Mouse (Mus musculus): Measurements from ENCODE around the gene Nek2. TPM values are rescaled to one million over a fixed set of nuclear protein-coding genes. Genes with fewer than 3 reads are reported as not detected.
A peak's percentile ranks its signal among the peaks of the same experiment; 100 is the strongest.

The Nek2 gene
- polyA plus RNA-seq, 1 experiment from 2014 or later = 25.4 TPM

- H3K27me3 ChIP-seq = no peaks in the 10 kb centered on the region
- no peaks in the 10 kb centered on the region for H3K4me1 ChIP-seq
- H3K9ac ChIP-seq = no peak overlapping the region
- ATAC-seq (ENCODE audit: insufficient number of reproducible peaks, low FRiP score, low TSS enrichment, low read depth) = no peak
- no peak overlapping the region for H3K27ac ChIP-seq
- H3K9me3 ChIP-seq = no peaks in the 10 kb centered on the region
- WGBS = 74% methylated on average over 4 of the region's 4 CpGs
- no peak overlapping the region for H3K4me3 ChIP-seq
- H3K4me2 ChIP-seq = no peak overlapping the region
- H3K36me3 ChIP-seq = no peaks in the 10 kb centered on the region
Measured at GRCm38 (mm10) chr1:191863833-191864550, 42.7 kb downstream of the Nek2 start.

DNA sequence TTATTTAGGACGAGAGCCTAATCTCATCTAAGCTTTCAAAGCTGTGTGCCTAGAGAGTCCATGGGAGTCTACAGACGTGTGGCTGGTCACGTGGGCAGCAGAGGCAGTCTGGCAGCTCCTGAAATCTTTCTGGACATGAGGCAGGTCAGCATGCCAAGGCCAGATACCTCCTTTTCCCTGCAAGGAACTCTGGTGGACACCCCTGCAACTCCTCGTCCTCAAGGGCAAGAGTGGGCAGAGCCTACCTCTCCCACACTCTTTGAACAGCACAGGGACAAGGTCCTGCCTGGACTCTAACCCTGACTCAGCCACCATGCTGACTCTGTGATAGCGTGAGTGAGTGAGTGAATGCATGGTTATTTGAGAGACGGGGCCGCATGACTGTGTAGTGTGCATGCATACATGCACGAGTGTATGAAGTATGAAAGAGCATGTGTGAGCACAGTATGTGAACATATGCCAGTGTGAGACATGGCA lies 43.3 kb downstream of the Nek2 start:
- no peaks in the 10 kb centered on the region for H3K27me3 ChIP-seq
- H3K27ac ChIP-seq = no peak overlapping the region
- no peak overlapping the region for H3K9ac ChIP-seq
- 74% methylated on average over 8 of the region's 8 CpGs for WGBS
- ATAC-seq (ENCODE audit: insufficient number of reproducible peaks, low FRiP score, low TSS enrichment, low read depth) = 0 out of 2 replicates have a peak, but pooled peaks have one; percentile 46
- H3K4me1 ChIP-seq = no peaks in the 10 kb centered on the region
- H3K4me2 ChIP-seq = no peak overlapping the region
- H3K4me3 ChIP-seq = no peak overlapping the region
- no peaks in the 10 kb centered on the region for H3K9me3 ChIP-seq
- no peaks in the 10 kb centered on the region for H3K36me3 ChIP-seq

- H3K4me2 ChIP-seq = no peak overlapping the region
- 73% methylated on average over 6 of the region's 6 CpGs for WGBS
Measured at GRCm38 (mm10) chr1:191872076-191872710, 50.9 kb downstream of the Nek2 start.

DNA sequence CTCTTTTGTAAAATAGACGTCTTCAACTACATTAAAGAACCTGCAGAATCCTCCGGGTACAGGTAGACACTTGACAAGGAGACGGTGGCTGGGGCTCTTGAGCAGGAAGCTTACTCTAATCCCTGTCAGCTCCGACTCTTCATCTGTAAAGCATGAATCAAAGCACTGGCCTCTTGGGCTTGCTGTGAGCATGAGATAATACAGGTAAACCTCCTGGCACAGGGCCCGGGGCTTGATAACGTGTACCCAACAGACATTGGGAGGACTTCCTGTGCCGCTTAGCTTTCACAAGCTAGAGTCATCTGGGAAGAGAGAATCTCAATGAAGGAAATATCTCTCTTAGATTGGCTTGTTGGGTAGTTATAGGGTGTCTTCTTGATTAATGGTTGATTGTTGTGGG lies 53.8 kb downstream of the Nek2 start:
- Histone ChIP-seq H3K4me1 (peaks cover 11% of the 10 kb centered on the region; the same call in 1 of the 2 replicates), H3K27ac (no peak overlapping the region), H3K27me3 (no peaks in the 10 kb centered on the region), H3K36me3 (no peaks in the 10 kb centered on the region), H3K9ac (no peak overlapping the region), H3K4me3 (no peak overlapping the region), H3K9me3 (no peaks in the 10 kb centered on the region), H3K4me2 (no peak overlapping the region)
- no peak for ATAC-seq (ENCODE audit: insufficient number of reproducible peaks, low FRiP score, low TSS enrichment, low read depth)
- 87% methylated on average over 7 of the region's 7 CpGs for WGBS

More at GRCm38 (mm10) chr1:191872076-191872710, 50.9 kb downstream of the Nek2 start:
- Histone ChIP-seq H3K9ac (no peak overlapping the region), H3K4me3 (no peak overlapping the region), H3K27ac (no peak overlapping the region), H3K9me3 (no peaks in the 10 kb centered on the region), H3K4me1 (no peaks in the 10 kb centered on the region), H3K27me3 (no peaks in the 10 kb centered on the region), H3K36me3 (no peaks in the 10 kb centered on the region)
- no peak for ATAC-seq (ENCODE audit: insufficient number of reproducible peaks, low FRiP score, low TSS enrichment, low read depth)

GRCm38 (mm10) chr1:191875683-191876305 lies 54.5 kb downstream of the Nek2 start:
- H3K4me3 ChIP-seq = no peak overlapping the region
- ATAC-seq (ENCODE audit: insufficient number of reproducible peaks, low FRiP score, low TSS enrichment, low read depth) = no peak
- H3K4me2 ChIP-seq = no peak overlapping the region
- 76% methylated on average over 9 of the region's 9 CpGs for WGBS
- H3K36me3 ChIP-seq = no peaks in the 10 kb centered on the region
- H3K9ac ChIP-seq = no peak overlapping the region
- no peaks in the 10 kb centered on the region for H3K27me3 ChIP-seq
- H3K9me3 ChIP-seq = no peaks in the 10 kb centered on the region
- no peak overlapping the region for H3K27ac ChIP-seq
- peaks cover 11% of the 10 kb centered on the region; the same call in 1 of the 2 replicates for H3K4me1 ChIP-seq

DNA sequence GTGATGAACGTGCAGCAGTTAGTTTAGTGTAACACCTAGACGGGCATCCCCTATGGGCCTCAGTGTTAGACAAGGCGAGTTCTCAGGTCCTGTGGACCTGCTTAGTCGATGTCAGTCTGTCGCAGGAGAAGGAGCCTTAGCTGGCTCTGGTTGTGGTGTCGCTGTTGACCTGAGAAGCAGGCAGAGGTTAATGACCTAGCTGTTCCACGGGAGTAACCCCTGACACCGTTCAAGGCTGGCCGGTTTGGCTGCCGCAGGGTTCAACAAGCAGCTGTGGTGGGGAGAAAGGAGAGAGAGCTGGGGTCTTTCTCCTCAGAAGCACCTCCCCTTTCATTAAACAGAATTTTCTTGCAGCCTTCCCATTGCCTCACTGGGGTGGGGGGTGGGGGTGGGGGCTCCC lies 56.4 kb downstream of the Nek2 start:
- peaks cover 11% of the 10 kb centered on the region; the same call in 1 of the 2 replicates for H3K4me1 ChIP-seq

GRCm38 (mm10) chr1:191878518-191878921 lies 57.3 kb downstream of the Nek2 start:
- Histone ChIP-seq H3K9ac (no peak overlapping the region), H3K27ac (no peak overlapping the region), H3K27me3 (no peaks in the 10 kb centered on the region), H3K4me2 (no peak overlapping the region), H3K4me3 (no peak overlapping the region), H3K9me3 (no peaks in the 10 kb centered on the region), H3K4me1 (peaks cover 11% of the 10 kb centered on the region; the same call in 1 of the 2 replicates), H3K36me3 (no peaks in the 10 kb centered on the region)
- ATAC-seq (ENCODE audit: insufficient number of reproducible peaks, low FRiP score, low TSS enrichment, low read depth) = no peak
- 49% methylated on average over 4 of the region's 4 CpGs for whole genome bisulfite sequencing

More for the DNA sequence above, 56.4 kb downstream of the Nek2 start:
- Histone ChIP-seq H3K4me2 (no peak overlapping the region), H3K9ac (no peak overlapping the region), H3K4me3 (no peak overlapping the region), H3K9me3 (no peaks in the 10 kb centered on the region), H3K36me3 (no peaks in the 10 kb centered on the region), H3K27ac (no peak overlapping the region), H3K27me3 (no peaks in the 10 kb centered on the region)
- WGBS = 54% methylated on average over 10 of the region's 10 CpGs
- no peak for ATAC-seq (ENCODE audit: insufficient number of reproducible peaks, low FRiP score, low TSS enrichment, low read depth)

DNA sequence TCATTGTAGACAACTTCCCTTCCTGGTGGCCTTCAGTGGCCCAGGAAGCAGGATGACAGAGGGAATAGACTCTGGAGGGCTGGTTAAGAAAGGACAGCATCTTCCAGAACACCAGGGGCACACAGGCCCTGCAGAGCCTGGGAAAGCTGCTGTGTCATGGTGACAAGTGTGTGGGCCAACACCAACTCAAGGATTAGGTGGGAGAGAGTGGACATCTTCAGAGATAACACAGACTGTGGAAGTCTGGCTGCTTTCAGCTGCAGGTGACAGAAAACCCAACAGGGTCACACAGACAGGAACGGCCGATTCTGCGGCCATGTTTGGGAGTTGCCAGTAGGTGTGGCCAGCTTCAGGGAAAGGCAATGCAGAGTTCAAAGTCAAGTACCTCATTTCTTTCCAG lies 59.0 kb downstream of the Nek2 start:
- peaks cover 11% of the 10 kb centered on the region; the same call in 1 of the 2 replicates for H3K4me1 ChIP-seq
- no peak overlapping the region for H3K9ac ChIP-seq
- no peaks in the 10 kb centered on the region for H3K27me3 ChIP-seq
- H3K36me3 ChIP-seq = no peaks in the 10 kb centered on the region
- ATAC-seq (ENCODE audit: insufficient number of reproducible peaks, low FRiP score, low TSS enrichment, low read depth) = no peak
- H3K9me3 ChIP-seq = no peaks in the 10 kb centered on the region
- H3K4me2 ChIP-seq = no peak overlapping the region
- WGBS = 89% methylated on average over 3 of the region's 3 CpGs
- H3K4me3 ChIP-seq = no peak overlapping the region
- no peak overlapping the region for H3K27ac ChIP-seq

DNA sequence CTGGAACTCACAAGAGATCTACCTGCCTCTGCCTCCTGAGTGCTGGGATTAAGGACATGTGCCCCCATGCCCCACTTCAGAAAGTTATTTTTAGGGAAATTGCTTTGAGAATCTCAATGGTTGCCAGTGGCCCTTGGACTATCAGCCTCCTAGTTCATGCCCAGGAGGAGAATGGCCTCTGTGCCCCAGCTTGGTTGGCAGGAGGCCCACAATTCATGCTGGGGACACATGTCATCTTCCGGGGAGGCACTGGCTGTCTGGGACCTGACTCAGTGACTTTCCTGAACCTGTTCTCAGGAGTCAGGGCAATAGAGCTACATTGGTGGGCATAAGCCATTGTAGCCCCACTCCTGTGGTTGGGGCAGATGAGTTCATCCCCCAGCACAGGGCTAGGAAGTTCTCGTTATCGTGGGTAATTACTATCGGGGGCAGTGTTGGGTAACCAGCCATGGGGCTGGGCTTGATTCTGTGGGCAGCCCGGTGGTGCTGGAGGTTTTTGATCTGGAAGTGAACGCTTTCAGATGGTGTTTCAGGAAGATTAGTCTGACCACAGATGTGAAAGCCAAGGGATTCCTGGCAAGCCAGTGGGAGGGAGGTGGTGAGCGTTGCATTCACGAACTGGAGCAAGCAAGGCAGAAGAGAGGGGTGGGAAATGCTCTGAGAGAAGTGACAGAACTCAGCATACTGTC lies 59.8 kb downstream of the Nek2 start:
- Histone ChIP-seq H3K4me3 (no peak overlapping the region), H3K36me3 (no peaks in the 10 kb centered on the region), H3K9ac (no peak overlapping the region), H3K9me3 (no peaks in the 10 kb centered on the region), H3K4me1 (peaks cover 11% of the 10 kb centered on the region; the same call in 1 of the 2 replicates), H3K27ac (no peak overlapping the region), H3K27me3 (no peaks in the 10 kb centered on the region), H3K4me2 (no peak overlapping the region)
- no peak for ATAC-seq (ENCODE audit: insufficient number of reproducible peaks, low FRiP score, low TSS enrichment, low read depth)
- WGBS = 41% methylated on average over 8 of the region's 8 CpGs

DNA sequence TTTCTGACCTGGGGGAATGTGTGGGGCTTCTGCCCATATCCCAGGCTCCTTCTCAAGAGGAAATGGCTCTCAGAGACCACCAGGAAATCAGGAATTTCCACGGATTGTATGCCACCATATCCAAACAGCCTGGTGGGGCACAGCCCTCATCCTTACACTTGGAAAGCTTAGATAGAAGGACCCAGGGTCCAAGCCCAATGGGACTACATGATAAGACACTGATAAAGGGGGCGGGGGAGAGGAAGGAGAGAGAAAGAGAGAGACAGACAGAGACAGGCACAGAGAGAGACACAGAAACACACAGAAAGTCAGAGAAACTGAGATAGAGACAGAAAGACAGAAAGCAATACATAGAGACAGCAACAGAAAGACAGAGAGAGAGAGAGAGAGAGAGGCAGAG lies 60.4 kb downstream of the Nek2 start:
- no peaks in the 10 kb centered on the region for H3K9me3 ChIP-seq
- H3K36me3 ChIP-seq = no peaks in the 10 kb centered on the region
- H3K27me3 ChIP-seq = no peaks in the 10 kb centered on the region
- ATAC-seq (ENCODE audit: insufficient number of reproducible peaks, low FRiP score, low TSS enrichment, low read depth) = no peak
- H3K9ac ChIP-seq = no peak overlapping the region
- H3K4me2 ChIP-seq = no peak overlapping the region
- peaks cover 11% of the 10 kb centered on the region; the same call in 1 of the 2 replicates for H3K4me1 ChIP-seq
- no peak overlapping the region for H3K4me3 ChIP-seq
- WGBS = 65% methylated on average over 2 of the region's 2 CpGs
- H3K27ac ChIP-seq = no peak overlapping the region
